Mouse (Mus musculus) adrenal gland, adult 2 months (tissue): ENCODE measurements around the gene Ubac1. TPM values are rescaled to one million over a fixed set of nuclear protein-coding genes. Genes with fewer than 3 reads are reported as not detected.

Experiments used
- DNase-seq: peaks from one replicate; pipeline ENCODE4 v3.0.0; 2021
- polyA plus RNA-seq: library from polyadenylated mRNA; depleted of rRNA; stranded (reverse); fragments of >200 nt; gene quantifications from 2 replicates; pipeline ENCODE4 v1.2.3, GENCODE M21; 2012
- total RNA-seq, 2 experiments: library from RNA; stranded (reverse); gene quantifications; 2 replicates each; pipeline ENCODE4 v1.2.3; 2021

The Ubac1 gene
- total and polyA plus RNA-seq, 3 experiments, result 32.9 to 40.0 (median 37.8) TPM

- peak; percentile 17 for DNase-seq
Observed at GRCm38 (mm10) chr2:26024138-26025075, 2.9 kb upstream of the Ubac1 start.

- no peak for DNase-seq
Observed at GRCm38 (mm10) chr2:26022626-26023025, 1.1 kb upstream of the Ubac1 start.

- DNase-seq, result no peak
Observed at GRCm38 (mm10) chr2:26022258-26022565, 665 bp upstream of the Ubac1 start.

- no peak for DNase-seq
Observed at GRCm38 (mm10) chr2:26020714-26021560, 610 bp downstream of the Ubac1 start.

- no peak for DNase-seq
Observed at GRCm38 (mm10) chr2:26019923-26020322, 1.6 kb downstream of the Ubac1 start.

- DNase-seq, result no peak
Observed at GRCm38 (mm10) chr2:26017326-26017725, 4.2 kb downstream of the Ubac1 start.

- no peak for DNase-seq
Observed at GRCm38 (mm10) chr2:26013674-26014073, 7.9 kb downstream of the Ubac1 start.

GRCm38 (mm10) chr2:26011420-26011819 is 10.1 kb downstream of the Ubac1 start:
- DNase-seq, result no peak

- DNase-seq, result no peak
Observed at GRCm38 (mm10) chr2:26002001-26002400, 19.5 kb downstream of the Ubac1 start.

- DNase-seq, result peak; percentile 52
Observed at GRCm38 (mm10) chr2:26001136-26001535, 20.4 kb downstream of the Ubac1 start.

- DNase-seq, result peak; percentile 51
Observed at GRCm38 (mm10) chr2:25997716-25998115, 23.8 kb downstream of the Ubac1 start.

GRCm38 (mm10) chr2:25994791-25995190 is 26.8 kb downstream of the Ubac1 start:
- no peak for DNase-seq

- no peak for DNase-seq
Observed at GRCm38 (mm10) chr2:25992285-25992684, 29.3 kb downstream of the Ubac1 start.

GRCm38 (mm10) chr2:25989651-25990050 is 31.9 kb downstream of the Ubac1 start:
- no peak for DNase-seq

- no peak for DNase-seq
Observed at GRCm38 (mm10) chr2:25987817-25988216, 33.7 kb downstream of the Ubac1 start.

GRCm38 (mm10) chr2:25986601-25987000 is 34.9 kb downstream of the Ubac1 start:
- DNase-seq, result peak; percentile 61

- DNase-seq, result peak; percentile 100
Observed at GRCm38 (mm10) chr2:25983159-25983907, 38.2 kb downstream of the Ubac1 start, which contains the start of gene Camsap1. TSS of gene Camsap1 (minus strand) at chr2:25983282.

- no peak for DNase-seq
Observed at GRCm38 (mm10) chr2:25982426-25983091, 39.0 kb downstream of the Ubac1 start.

- peak; percentile 74 for DNase-seq
Observed at GRCm38 (mm10) chr2:25982052-25982425, 39.5 kb downstream of the Ubac1 start.

GRCm38 (mm10) chr2:25978997-25979396 is 42.5 kb downstream of the Ubac1 start:
- peak; percentile 49 for DNase-seq

GRCm38 (mm10) chr2:25977587-25978239 is 43.8 kb downstream of the Ubac1 start:
- no peak for DNase-seq
